Mouse (Mus musculus) mesoderm, embryonic 11.5 days (tissue): ENCODE data around the gene Aacs.

ENCODE experiments used
- DNase-seq: peaks from one replicate; pipeline ENCODE4 v3.0.0-alpha.2; 2012; ENCODE audit warnings: low read depth, low spot score

Aacs gene

DNA sequence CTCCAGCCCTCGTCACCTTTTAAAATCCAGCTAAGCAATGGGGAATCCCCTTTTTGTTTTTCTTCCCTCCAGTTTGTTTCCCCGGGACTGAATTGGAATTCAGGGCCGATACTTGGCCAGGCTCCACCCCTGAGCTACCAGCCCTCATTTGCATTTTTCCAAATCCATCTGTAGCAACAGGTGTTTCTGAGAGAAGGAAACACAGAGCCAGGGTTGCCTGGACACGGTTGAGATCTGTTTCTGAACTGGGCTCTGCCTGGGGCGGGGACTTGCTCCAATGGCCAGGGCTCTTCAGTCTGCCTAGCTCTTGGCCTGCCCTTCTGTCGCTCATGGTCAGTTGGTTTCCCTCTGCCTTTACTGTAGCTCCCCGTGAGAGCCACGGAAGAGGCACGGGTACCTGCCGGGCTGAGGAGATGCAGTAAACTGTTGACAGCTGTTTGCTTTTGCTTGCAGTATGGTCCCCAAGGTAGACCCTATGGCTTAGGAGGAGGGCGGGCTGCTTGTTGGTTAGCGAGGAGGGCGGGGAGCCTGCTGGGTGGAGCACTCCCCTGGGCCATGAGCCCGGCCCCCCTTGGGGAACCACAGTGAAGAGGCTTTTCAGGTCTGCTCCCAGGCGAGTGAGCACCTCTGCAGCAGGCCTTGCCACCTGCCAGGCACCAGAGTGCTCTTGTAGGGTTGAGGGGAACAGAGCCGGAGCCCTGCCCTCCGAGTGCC lies 16.9 kb downstream of the Aacs start:
- DNase-seq, result no peak

DNA sequence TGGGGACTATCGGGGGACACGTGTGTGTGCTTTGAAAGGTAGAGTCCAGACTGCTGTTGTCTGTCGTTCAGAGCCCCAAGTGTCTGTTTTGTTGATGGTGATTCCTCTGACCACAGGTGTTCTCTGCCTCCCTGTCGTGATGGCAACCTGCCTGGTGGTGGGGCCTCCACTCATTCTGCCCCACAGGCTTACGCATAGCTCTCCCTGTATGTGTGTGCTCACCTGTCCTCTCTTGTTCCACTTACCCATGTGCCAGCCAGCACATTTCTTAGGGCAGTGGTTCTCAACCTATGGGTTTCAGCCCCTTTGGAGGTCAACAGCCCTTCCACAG lies 17.4 kb downstream of the Aacs start:
- no peak for DNase-seq

DNA sequence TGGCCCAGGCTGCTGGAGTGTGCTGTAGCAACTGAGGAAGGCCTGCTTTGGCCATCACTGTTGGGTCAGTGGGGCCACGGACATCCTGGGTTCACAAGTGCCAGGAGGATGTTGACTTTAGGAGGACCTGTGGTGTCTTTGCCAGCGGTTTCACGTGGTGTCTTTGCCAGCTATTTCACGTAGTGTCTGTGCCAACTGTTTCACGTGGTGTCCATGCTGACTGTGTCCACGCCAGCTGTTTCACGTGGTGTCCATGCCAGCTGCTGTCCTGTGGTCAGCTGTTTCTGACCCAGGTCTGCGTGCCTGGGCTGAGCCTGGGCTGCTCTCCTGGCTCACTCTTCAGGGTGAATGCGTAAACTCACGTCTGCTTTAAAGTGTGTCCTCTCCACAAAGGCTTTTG lies 20.0 kb downstream of the Aacs start:
- no peak for DNase-seq

DNA sequence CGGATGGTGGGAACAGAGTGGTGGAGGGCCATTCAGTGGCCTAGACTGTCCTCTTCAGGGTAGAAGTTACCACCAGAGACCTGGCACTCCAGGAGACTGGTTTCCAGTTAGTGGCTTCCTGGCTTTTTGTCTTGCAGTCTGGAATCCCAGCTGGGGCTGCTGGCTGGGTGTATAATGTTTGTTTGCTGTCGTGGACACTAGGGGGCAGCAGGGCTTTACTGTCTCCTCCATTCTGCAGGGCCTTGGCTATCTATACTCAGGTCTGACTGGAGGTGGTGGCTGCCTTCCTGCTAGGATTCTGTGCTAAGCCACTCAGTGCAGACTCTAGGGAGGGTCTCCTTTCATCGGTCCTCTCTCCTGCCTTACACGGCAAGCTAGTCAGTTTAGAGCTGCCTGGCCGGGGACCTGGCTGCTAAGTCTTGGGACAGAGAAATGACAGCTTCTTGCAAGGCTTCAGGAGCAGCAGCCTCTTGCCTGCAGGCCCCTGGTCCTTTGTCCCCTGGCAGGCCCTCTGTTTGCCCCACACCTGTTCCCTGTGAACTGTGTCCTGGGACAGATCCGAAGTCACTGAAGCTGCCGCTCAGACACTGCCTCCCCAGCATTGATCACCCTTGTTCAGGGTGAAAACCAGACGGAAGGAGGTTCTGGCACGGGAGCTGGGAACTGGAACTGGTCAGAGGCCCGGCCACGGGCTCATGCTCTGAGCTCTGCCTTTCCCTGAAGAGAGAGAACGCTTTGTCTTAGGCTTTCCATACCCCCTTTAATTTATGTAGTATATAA lies 22.4 kb downstream of the Aacs start:
- peak; percentile 63 for DNase-seq

DNA sequence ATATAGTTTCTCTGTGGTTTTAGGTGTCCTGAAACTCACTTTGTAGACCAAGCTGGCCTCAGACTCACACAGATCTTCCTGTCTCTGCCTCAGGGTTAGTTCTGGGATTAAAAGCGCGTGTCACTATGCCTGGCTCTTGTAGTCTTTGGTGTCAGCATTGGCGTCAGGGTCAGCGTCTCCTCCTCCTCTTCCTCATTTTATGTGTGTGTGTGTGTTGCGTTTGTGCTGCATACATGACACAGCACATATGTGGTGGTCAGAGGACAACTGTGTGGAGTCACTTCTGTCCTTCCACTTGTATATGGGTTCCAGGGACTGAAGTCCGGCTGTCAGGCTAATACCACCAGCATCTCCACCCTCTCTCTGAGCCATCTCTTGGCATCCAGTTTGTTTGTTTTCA lies 25.9 kb downstream of the Aacs start:
- DNase-seq, result no peak

DNA sequence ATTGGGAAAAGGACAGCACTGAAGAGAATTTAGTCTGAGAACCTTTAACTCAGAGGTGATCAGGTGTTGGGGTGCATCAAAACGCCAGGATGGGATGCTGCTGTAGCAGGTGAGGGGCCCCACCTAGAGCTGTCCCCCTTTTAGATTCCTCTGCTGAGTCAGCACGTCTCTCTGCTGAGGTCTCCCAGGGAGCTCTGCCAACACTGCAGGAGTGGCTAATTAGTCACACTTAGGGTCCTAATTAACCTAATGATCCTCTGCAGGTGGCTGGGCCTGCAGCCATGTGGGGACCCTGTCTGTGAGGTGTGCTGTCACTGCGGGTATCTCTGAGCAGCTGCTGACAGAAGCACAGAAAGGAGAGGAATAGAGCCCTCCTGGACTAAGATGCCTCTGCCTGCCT lies 26.6 kb downstream of the Aacs start:
- DNase-seq, result no peak

DNA sequence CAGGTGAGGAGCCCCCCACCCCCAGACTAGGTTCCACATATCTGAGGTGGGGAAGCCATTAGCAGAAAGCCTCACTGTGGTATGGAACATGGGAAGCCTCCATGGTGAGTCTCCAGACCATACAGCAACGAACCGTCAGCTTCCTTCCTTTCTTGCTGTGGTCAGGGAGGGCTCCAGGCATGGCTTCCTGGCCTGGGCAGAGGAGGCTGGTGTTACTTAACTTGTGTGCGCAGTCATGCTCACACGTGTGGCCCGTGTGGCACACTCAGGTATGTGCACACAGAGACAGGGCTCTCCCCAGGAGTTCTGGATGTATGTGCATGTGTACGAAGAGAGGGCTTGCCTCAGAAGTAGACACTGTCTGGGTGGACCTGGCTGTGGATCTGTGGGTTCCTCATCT lies 28.0 kb downstream of the Aacs start:
- DNase-seq, result no peak

DNA sequence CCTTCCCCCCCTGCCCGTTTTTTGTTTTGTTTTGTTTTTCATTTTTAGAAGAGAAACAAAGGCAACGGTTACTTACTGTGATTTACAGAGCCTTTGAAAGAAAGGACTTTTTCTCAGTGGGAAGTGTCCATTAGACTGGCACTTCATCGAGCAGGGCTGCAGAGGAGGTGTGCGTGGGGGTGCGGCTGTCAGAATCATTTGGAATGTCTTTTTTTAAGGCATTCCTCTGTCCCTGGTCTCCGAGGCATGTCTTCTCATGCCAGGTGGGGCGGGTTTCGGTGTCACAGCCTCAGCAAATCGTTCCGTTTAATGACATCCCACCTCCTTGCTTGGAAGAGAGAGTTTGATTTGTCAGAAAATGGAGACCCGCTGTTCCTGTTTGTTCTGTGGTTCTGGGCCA lies 29.1 kb downstream of the Aacs start:
- no peak for DNase-seq

DNA sequence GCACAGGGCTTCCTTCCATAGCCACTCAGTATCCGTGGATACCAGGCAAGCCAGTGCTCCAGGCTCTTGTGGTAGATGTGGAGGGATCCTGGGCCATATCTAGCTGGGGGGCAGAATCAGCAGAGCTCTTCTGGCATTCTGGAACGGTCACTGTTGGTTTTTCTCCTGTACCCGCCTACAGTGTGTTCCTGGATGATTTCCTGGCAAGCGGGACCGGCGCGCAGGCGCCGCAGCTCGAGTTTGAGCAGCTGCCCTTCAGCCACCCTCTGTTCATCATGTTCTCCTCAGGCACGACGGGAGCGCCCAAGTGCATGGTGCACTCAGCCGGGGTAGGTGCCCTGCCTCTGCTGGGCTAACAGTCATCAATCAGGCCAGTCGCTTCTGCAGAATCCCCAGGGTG lies 30.4 kb downstream of the Aacs start:
- DNase-seq, result no peak

DNA sequence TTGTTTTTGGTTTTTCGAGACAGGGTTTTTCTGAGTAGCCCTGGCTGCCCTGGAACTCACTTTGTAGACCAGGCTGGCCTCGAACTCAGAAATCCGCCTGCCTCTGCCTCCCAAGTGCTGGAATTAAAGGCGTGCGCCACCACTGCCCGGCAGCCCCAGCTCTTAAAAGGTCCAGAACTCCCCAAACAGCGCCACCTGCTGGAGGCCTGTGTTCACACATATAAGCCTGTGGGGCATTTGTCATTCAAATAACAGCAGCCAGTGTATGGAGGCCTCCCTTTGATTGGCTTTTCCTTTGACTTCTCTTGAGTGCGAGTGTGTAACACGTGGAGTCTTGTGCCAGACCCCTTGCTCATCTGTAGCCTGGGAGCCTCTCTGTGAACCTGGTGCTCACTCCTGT lies 32.0 kb downstream of the Aacs start:
- DNase-seq, result no peak

DNA sequence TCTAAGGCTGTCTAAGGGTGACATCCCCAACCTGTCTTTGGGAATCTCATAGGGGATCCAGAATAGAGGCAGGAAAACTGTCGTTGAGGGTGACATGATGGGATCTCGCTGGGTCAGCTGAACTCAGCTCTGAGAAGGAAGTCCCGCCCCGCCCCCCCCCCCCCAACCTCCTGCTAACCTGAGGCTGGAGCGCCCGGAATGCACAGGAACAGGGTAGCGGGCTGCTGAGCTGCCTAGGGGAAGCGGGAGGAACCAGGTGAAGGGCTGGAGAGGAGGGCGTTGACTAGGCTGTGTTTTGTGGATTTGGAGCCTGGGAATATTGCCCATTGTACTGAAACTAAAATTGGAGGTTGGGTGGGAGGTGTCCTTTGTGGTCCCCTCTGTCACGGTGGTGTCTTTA lies 32.4 kb downstream of the Aacs start:
- DNase-seq, result no peak

DNA sequence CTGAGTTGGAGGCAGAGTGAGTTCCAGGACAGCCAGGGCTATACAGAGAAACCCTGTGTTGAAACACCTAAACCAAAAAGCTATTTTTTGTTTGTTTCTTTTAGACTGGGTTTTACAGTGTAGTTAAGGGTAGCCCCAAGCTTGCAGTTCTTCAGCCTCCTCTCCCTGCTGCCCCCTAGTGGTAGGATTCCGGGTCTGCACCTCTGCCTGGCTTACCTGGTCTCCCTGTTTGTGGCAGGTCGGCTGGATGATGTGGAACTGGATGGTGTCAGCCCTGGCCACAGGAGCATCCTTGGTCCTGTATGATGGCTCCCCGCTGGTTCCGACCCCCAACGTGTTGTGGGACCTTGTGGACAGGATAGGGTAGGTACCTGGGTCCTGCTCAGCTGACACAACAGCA lies 33.9 kb downstream of the Aacs start:
- peak; percentile 62 for DNase-seq

DNA sequence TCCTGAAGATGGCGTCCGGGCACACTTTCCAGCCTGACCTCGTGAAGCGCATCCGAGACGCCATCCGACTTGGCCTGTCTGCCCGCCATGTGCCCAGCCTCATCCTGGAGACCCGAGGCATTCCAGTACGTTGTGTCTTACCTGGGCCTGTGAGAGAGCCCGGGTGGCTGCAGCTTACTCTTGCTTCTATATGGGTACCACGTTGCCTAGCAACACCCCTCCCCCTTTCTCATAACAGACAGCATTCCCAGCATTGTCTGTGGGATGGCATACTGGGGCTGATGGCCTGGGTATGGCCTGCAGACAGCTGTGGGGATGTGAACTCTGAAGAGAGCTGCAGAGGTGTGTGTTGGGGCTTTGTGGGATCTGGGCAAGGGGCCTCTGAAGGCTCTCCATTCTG lies 39.4 kb downstream of the Aacs start:
- DNase-seq, result no peak

DNA sequence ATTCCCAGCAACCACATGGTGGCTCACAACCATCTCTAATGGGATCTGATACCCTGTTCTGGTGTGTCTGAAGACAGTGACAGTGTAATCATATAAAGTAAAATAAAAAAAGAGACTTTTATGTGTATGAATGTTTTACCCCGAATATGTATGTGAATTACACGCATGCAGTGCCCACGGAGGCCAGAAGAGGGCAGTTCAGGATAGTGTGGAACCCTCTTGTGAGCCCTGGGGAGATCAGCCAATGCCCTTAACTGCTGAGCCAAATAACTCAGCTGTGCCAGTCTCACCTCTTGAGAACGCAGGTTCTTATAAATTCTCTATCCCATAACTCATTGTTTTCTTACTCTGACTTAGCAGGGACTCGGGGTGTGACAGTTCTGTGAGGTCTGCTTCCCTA lies 43.0 kb downstream of the Aacs start:
- no peak for DNase-seq

DNA sequence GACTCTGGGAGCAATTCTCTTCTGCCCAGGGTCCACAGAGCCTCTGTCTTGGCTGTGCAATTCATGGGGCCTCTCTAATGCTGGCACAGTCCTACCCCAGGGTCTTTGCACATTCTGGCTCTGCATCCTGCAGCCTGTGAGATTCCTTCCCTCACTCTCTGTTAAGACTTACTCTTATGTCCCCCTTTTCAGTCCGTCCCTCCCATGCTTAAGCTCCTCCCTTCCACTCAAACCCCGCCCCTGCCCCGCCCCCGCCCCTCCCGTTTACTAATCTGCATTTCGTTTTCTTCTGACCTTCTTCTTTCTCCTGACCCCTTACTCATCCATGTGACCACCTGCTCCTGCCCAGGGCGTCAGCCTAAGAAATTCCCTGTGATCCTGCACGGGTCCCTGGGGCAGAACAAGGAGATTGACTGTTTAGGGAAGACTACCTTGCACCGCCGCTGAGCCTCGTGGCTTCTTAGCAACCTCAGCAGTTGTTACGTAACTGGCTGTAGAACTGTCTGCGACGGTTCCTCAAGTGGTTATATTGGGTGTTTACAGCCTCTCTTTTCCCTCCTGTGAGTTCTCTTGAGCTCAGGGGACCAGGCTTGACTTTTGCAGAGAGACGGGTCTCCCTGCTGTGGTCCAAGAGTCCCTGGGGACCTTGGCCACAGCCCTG lies 45.4 kb downstream of the Aacs start:
- no peak for DNase-seq

DNA sequence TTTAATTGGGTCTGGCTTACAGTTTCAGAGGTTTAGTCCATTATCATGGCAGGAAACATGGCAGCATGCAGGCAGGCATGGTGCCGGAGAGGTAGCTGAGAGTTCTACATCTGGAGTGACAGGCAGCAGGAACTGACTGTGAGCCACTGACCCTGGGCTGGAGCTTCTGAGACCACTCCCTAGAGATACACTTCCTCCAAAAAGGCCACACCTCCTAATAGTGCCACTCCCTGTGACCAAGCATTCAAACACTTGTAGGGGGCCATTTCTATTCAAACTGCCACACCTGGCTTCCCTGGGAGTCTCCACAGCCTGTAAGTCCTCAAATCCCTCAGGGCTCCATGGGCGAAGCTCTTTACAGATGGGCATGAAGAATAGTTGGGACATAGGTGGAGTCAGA lies 47.7 kb downstream of the Aacs start:
- DNase-seq, result no peak

DNA sequence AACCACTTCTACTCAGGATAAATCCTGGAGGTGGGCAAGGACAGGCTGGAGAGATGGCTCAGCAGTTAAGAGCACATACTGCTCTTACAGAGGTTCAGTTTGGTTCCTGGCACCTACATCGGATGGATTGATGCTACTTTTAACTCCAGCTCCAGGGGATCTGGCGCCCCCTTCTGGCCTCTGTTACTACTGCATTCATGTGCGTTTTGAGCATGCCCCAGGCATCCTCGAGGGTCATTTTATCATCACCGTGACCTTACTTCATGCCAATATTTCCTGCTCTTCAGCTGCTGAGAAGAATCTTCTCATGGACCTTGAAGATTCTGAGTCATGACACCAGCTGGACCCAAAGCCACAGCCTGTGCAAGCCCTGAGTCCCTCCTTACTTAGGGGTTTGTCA lies 49.9 kb downstream of the Aacs start:
- DNase-seq, result no peak

DNA sequence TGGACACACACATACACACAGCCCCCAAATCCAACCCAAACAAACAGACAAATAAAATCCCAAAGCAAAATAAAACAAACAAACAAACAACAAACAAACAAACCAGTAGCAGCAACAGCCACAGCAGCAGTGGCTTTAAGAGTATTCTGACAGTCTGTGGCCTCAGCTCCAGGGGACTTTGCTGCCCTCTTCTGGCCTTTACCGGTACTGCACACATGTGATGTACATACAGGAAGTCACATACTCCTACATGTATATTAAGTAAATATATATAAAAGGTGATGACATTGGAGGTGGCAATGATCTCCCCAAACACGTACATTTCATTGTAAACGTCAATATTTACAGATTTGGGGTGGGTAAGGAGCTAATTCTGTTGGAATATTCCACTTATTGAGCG lies 50.9 kb downstream of the Aacs start:
- DNase-seq, result no peak

DNA sequence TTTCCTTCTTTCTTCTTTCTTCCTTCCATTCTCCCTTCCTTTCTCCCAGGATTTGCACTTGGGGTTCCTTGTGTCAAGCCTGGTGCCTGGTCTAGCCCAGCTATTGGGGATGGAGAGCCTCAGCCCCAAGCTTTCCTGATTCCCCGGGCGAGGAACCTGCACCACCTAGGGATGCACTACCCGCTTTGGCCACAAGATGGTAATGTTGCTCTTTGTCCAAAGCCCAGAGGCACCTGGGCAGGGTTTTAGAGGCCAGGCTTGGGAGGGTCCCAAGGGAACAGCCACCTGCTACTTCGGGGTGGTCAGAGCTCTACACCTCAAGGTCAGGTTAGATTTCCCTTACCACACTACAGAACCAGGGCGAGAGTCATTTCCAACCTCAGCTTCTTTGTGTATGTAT lies 53.5 kb downstream of the Aacs start:
- DNase-seq, result peak; percentile 76

DNA sequence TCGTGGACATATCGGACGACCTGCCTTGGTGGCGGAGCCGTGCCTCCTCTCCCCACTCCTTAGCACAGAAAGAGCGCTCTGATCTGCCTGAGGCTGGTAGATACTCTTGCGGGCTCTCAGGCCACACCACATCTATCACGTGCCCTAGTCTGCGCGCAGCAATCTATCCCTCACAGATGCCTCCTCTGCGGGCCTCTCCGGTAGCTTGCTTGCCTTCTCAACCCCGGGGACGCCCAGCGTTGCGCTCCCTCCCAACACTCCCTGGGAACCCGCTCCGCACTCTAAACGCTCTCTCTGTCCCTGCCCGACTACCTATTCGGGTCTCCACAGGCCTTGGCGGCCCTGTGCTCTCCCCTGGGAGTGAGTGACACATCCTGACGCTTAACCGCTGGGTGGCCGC lies 56.0 kb downstream of the Aacs start, which contains the start of gene Tmem132b:
Gene Tmem132b, plus strand, starts transcription at position 141 of the 400 bp plus-strand sequence.
- no peak for DNase-seq

DNA sequence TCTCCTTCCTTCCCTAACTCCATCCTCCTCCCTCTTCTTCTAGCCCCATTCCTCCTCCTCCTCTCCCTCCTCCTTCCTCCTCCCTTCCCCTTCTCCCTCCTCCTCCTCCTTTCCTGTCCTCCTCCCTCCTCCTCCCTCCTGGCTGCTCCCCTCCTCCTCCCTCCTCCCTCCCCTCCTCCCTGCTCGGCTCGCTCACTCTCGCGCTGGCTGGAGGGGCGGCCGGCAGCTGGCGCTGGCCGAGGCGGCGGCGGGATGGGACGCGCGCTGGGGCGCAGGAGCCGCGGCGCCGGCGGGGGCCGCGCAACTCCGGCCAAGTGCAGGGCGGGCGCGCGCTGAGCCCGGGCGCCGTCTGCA lies 56.6 kb downstream of the Aacs start:
- DNase-seq, result peak; percentile 67

DNA sequence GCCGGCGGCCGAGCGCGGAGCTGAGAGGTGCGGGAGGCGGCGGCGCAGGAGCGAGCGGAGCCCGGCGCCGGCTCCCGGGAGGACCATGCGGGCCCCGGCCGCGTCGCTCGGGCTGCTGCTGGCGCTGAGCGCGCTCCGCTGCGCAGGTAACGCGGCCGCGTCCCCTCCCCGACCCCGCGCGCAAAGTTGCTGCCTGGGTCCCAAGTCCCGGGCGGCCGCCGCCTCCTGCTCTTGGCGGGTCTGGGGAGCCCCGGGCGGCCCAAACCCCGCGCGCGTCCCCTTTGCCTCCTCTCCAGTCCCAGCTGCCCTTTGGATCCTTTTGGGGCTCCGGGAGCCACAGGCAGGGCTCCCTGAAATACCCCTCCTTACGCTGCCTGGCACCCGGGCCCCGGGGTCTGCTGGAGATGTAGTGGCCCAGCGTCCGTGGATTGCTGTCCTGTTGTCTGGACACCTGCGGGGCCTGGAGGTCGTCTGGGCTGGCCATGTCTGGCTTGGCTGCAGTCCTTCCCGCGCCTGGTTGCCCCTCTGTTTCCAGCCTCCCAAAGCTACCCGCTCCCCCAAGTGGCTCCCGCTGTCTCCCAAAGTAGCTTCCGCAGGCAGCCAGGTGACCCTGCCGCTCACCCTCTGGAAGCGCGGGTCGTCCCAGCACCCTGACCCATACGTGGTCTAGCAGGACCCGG lies 57.1 kb downstream of the Aacs start:
- DNase-seq, result no peak
